Mouse (Mus musculus): ENCODE measurements around the gene Add2.

Gene Add2

DNA sequence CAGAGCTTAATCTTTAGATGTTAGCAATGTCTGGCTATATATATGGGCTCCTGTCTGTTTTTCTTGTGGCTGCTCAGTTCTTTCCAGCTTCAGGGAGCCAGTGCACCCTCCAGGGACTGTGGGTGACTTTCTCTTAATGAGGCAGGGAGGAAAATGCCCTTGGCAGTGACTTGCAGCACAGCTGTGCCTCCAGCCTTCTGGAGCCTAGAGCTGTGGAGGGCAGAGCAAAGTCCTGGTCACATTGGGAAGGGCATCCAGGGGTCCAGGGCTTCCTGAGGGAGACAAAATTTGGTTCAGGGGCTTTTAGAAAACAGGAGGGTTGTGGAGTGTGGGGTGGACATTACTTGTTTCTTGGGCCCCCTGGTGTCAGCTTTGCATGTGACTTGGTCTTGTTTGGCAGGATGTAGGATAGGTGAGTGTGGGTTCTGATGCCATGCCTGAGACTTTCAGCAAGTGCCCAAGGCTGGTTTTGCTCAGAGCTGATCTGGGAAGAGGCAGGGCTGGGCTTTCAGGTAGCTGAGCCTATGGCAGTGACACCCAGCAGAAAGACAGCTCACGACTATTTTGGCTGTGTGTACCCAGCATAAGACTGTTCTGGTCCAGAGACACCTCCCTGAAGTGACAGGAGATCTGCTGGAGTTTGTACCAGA is 50.0 kb downstream of the Add2 start:
- DNase-seq (ENCODE audit: low read depth, low spot score): no peak

DNA sequence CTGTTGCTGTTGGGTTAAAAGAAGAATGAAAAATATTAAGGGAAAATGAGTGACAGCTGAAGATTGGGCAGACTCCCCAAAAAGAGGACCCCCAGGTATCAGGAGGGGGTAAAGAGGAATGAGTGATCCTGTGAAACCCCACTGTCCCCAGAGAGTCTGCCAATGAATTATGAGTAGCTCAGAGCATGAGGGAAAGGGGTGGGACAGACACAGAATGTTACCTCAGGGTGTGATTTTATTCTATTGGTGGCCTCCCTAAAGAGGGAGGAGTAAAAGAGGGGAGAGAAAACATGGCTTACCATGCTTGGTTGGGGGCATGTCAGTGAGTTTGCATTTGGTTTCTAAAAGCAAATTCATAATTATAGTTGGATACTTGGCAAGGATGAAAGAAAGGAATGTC is 50.8 kb downstream of the Add2 start:
- no peak for DNase-seq (ENCODE audit: low read depth, low spot score)

DNA sequence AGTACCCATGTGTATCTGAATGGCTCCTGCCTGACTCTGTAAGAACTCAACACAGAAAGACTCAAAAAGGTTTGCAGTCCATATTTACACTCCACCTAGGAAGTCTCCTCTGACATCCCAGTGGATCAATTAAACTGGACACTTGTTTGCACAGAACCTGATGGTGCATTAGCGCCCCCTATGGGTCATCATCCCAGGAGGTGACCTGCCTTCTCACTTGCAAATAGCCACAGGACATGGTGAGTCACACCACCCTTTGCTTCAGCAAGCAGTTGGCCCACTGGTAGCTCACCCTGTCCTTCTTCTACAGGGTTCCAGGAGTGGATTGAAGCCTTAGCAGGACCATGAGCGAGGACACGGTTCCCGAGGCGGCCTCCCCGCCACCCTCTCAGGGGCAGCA is 57.0 kb downstream of the Add2 start:
- DNase-seq (ENCODE audit: low read depth, low spot score): peak; percentile 85

DNA sequence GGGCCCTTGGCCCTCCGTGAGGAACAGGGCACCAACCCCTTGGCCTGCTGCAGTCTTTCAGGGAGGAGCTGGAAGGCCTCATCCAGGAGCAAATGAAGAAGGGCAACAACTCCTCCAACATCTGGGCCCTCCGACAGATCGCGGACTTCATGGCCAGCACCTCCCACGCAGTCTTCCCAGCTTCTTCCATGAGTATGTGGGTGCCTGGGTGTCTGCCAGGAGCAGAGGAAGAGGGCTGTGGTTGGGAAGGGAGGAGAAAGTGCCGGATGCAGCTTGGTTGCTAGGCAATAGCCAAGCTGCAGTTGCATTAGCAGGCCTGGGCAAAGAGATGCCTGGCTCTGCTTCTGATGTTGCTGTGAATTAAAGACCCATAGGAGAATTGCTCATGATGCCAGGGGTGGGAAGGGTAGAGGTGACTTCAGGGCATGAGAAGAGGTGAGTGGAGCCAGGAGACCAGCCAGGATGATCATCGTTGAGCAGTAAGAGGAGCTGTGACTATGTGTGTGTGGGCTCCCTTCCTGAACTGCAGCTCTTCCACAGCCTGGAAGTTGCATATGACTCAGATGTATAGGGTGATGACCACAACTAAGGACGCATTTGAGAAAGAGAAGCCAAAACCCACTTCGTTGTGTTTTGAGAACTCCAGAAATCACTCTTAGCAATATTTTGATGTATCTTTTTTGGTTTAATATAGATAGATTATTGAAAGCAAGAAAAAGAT is 58.5 kb downstream of the Add2 start:
- DNase-seq (ENCODE audit: low read depth, low spot score): peak; percentile 80

DNA sequence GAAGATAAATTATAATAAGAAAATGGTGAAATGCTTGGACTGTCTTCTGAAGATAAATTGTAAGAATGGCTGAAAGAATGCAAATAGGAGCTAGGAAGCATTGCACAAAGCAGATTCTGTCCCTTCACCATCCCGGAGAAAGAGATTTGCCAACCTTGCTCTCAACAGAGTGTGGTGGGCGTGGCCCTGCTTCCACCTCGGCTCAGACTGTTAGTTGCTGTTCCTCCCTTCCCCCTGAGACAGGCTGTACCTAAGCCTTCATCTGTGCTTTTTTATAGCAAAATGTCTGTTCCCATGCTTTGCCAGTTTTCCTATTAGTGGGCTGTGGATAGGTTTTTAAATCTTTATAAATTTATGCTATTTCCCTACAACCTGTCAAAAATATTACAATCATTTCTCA is 59.3 kb downstream of the Add2 start:
- DNase-seq (ENCODE audit: low read depth, low spot score): no peak

GRCm38 (mm10) chr6:86094202-86094838 is 65.8 kb downstream of the Add2 start:
- no peak for DNase-seq (ENCODE audit: low read depth, low spot score)

DNA sequence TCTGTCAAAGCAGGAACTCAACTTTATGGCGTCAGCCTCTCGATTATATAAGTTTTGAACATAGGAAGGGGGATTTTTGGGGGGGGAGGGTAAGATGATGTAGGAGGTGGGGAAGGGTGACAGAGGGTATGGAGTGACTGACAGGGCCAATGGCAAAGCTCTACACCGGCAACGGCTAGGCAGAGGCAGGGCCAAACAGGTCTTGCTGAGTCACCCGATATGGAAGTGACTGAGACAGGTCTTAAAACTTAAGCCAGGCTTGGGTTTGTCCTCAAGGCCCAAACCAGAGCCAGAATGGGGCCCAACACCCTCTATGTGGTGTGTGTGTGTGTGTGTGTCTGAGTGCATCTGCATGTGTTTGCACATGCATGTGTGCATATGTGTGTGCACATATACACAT is 67.0 kb downstream of the Add2 start:
- peak; percentile 20 for DNase-seq (ENCODE audit: low read depth, low spot score)

DNA sequence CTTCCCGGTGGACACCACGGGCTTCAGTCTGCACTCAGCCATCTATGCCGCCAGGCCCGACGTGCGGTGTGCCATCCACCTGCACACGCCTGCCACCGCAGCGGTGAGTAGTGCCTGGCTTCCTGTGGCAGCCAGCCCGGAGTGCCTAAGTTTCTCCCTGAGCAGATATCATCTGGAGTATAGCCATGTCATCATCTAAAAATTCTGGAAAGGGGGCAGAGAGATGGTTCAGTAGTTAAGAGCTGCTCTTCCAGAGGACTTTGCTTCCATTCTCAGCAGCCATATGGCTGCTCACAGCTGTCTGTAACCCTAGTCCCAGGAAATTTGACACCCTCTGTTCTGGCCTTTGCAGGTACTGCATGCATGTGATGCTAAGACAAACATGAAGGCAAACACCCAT is 68.3 kb downstream of the Add2 start:
- DNase-seq (ENCODE audit: low read depth, low spot score): no peak

DNA sequence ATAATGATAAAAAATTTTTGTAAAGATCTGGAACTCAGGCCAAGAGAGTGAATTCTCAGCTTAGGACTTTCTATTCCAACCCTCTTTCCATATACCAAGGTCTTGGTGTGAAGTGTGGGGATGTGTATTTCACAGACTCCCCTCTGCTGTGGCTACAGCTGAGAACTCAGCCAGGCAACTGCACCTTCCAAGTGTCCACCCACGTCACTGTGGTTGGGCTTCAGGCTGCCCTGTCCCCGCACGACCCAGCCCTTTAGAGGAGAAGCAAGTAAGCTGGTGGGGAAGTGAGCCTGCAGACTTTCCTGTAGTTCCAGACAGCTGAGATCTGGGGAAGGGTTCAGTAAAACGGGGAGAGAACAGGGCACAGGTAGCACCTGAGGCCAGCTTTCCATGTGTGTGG is 68.7 kb downstream of the Add2 start:
- DNase-seq (ENCODE audit: low read depth, low spot score): no peak

DNA sequence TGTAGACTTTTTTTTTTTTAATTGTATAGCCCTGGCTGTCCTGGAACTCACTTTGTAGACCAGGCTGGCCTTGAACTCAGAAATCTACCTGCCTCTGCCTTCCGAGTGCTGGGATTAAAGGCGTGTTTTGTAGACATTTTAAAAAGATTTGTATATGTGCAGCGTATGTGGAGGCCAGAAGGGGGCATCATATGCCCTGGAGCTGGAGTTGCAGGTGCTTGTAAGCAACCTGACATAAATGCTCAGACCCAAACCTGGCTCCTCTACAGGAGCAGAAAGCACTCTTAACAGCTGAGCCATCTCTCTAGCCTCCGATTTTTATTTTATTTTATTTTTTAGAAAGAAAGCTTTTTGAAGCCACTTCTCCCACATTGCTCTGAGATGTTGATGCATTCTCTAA is 70.5 kb downstream of the Add2 start:
- DNase-seq (ENCODE audit: low read depth, low spot score): peak; percentile 31

DNA sequence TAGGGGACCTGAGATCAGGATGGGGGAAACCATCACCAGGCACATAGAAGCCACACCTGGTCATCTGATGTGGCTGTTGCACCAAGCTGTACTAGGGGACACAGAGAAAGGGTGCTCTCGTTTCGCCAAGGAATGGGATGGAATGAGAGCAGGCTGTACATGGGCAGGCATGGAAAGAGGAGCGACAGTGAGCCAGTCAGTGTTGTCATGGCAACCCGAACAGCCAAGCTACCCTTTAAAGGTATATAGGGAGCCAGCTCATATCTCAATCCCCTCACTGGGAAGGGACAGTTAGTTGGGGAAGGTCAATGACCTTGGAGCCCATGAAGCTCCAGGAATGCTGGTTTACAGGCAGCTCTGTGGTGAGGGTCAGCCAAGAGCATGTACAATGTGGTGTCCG is 73.0 kb downstream of the Add2 start:
- DNase-seq (ENCODE audit: low read depth, low spot score): no peak

- DNase-seq (ENCODE audit: low read depth, low spot score): no peak
Measured at GRCm38 (mm10) chr6:86102874-86103273, 74.4 kb downstream of the Add2 start.

DNA sequence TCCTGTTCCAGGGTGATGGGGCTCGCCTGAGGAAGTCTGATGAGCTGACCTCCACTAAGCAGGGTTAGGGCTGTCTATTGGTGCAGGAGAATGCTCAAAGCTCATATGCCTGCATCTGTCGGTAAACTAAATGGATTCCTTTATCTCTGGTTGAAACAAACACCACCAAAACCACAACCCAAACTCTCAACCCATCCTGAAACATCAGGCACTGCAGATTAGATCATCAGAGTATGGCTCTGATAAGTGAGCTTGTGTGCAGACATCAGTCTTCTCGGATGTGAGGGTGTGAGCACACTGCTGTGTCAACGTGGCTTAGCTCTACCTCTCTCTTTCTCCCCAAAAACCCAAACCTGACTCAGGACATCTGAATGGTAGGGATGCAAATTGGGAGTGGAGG is 75.1 kb downstream of the Add2 start:
- DNase-seq (ENCODE audit: low read depth, low spot score): no peak

DNA sequence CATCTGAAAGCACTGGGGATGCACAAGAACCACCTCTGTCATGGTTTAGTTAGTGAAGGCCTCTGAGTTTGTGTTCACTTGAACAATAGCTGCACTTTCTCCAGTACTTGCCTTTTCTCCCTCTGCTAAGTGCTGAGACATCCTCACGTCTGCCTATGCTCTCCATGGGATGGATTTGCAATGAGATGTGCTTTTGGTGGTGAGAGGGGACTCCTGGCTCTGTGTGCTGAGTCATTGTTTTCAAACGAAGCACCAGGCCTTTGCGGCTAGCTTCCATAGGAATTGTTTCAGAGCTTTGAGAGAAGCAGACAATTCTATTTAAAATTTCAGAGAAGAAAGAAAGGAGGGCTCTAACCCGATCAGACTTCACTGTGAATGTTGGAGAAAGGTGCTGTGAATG is 76.2 kb downstream of the Add2 start:
- DNase-seq (ENCODE audit: low read depth, low spot score): no peak

GRCm38 (mm10) chr6:86106045-86106444 is 77.6 kb downstream of the Add2 start:
- no peak for DNase-seq (ENCODE audit: low read depth, low spot score)

DNA sequence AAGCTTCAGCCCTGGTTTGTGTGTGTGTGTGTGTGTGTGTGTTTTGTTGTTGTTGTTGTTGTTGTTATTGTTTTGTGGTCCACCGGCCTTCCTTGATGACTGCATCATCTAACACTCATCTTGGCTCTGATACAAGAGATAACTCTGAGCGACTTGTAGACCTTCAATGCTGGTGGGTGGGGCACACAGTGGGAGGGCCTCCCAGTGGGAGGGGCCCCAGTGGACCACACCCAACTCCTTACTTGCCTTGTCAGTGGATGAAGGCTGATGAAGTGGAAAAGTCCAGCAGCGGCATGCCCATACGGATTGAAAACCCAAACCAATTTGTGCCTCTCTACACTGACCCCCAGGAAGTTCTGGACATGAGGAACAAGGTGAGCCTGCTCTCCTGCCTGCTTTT is 78.6 kb downstream of the Add2 start:
- no peak for DNase-seq (ENCODE audit: low read depth, low spot score)

GRCm38 (mm10) chr6:86115843-86116242 is 87.4 kb downstream of the Add2 start:
- no peak for DNase-seq (ENCODE audit: low read depth, low spot score)

GRCm38 (mm10) chr6:86123057-86123456 is 94.6 kb downstream of the Add2 start:
- DNase-seq (ENCODE audit: low read depth, low spot score): no peak

DNA sequence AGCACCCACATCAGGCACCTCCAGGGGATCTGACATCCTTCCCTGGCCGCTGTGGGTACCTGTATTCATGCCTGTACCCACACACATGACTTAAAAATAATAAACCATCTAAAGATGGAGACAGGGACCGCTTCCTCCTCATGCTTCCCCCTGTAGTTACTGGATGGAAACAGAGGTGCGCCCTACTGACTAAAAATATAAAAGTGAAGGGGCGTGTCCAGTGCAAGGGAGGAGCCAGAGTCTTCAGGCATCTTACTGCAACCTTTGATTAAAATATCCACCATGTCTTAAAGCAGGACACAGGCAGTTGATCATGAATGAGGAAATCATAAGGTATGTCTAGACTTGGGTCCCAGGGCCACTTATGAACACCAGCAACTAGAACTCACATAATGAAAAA is 97.3 kb downstream of the Add2 start:
- DNase-seq (ENCODE audit: low read depth, low spot score): no peak

DNA sequence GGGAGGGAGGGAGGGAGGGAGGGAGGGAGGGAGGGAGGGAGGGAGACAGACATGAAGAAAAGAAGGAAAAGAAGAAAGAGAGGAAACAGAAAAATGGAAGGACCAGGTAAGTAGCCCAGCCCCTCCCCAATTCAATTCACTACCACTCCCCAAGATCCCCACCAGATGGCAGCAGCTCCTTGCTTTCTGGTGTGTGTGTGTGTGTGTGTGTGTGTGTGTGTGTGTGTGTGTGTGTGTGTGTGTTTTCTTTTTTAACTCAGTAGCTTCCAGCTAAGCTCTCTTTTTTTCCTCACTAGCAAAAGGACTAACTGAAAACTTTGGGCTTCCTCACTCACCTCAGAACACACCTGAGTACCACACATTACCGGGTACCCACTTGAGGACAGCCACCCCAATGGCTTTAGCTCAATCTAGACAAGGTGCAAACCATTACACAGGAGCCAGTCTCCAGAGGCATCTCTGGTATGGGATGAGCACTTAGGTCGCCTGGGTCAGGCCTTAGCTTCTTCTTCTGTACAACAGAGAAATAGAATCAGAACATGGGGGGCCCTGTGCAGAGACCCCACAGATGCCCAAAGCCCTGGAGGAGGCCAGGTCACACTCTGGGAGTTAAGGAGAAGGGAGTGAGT is 98.6 kb downstream of the Add2 start:
- DNase-seq (ENCODE audit: low read depth, low spot score): peak; percentile 68

- peak; percentile 65 for DNase-seq (ENCODE audit: low read depth, low spot score)
Measured at GRCm38 (mm10) chr6:86128504-86128903, 100.0 kb downstream of the Add2 start.

GRCm38 (mm10) chr6:86129872-86130498 is 101.5 kb downstream of the Add2 start:
- DNase-seq (ENCODE audit: low read depth, low spot score): no peak
